Mouse (Mus musculus) lung, adult 2 months (tissue): ENCODE data around the gene Gm20716. TPM values are rescaled to one million over a fixed set of nuclear protein-coding genes. Genes with fewer than 3 reads are reported as not detected.
A peak's percentile ranks its signal among the peaks of the same experiment; 100 is the strongest.

Source experiments
- DNase-seq: peaks from one replicate; pipeline ENCODE4 v3.0.0; 2022
- H3K4me1 ChIP-seq: fragments of 200-500 bp; 2 replicates; pipeline ENCODE4 v1.6.1; 2011; ENCODE audit warnings: low read length; ENCODE audit not compliant: control insufficient read depth, insufficient read depth
- H3K4me3 ChIP-seq: fragments of 200-500 bp; replicated peaks from 2 replicates; pipeline ENCODE3; 2011; ENCODE audit warnings: low read depth, mild to moderate bottlenecking, control low read depth, low read length; ENCODE audit errors: extremely low read depth
- CTCF ChIP-seq: fragments of 200-500 bp; IDR thresholded peaks from 2 replicates; pipeline ENCODE4 v1.5.1; 2011; ENCODE audit warnings: mild to moderate bottlenecking, low read length, control low read depth; ENCODE audit not compliant: insufficient read depth
- POLR2A ChIP-seq: fragments of 200-500 bp; IDR thresholded peaks from 2 replicates; pipeline ENCODE4 v1.6.1; 2011; ENCODE audit warnings: low read depth, mild to moderate bottlenecking, control low read depth, low read length, borderline replicate concordance; ENCODE audit errors: extremely low read depth
- WGBS: fragments of 180-500 bp; shearing (Covaris S2); methylation state at CpG from one replicate; pipeline ENCODE4 v1.1.7; 2018; 5-methylcytosine and 5-hydroxymethylcytosine counted together
- polyA plus RNA-seq: library from polyadenylated mRNA; depleted of rRNA; stranded (reverse); fragments of >200 nt; gene quantifications from 2 replicates; pipeline ENCODE4 v1.2.3, GENCODE M21; 2012; rRNA removed

Gm20716 gene
- polyA plus RNA-seq, 1 experiment = 5.4 TPM

DNA sequence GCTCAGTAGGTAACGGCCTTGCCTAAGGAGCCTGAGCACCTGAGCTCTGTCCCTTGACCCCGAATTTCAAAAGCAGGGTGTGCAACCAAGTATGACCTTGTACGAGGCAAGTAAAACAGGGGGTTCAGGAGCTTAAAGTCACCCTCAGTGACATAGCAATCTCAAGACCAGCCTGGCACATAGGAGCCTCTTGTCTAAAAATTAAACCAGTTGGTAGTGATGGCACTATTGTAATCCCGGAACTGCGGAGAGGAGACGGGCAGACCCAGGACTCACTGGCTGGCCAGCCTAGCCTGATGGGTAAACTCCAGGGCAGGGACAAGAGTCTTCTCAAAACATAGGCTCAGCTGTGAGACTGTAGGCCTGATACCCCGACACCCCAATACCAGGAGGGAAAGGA is 74.5 kb downstream of the Gm20716 start:
- 92% methylated on average over 7 of the region's 7 CpGs for WGBS
- no peak for DNase-seq

DNA sequence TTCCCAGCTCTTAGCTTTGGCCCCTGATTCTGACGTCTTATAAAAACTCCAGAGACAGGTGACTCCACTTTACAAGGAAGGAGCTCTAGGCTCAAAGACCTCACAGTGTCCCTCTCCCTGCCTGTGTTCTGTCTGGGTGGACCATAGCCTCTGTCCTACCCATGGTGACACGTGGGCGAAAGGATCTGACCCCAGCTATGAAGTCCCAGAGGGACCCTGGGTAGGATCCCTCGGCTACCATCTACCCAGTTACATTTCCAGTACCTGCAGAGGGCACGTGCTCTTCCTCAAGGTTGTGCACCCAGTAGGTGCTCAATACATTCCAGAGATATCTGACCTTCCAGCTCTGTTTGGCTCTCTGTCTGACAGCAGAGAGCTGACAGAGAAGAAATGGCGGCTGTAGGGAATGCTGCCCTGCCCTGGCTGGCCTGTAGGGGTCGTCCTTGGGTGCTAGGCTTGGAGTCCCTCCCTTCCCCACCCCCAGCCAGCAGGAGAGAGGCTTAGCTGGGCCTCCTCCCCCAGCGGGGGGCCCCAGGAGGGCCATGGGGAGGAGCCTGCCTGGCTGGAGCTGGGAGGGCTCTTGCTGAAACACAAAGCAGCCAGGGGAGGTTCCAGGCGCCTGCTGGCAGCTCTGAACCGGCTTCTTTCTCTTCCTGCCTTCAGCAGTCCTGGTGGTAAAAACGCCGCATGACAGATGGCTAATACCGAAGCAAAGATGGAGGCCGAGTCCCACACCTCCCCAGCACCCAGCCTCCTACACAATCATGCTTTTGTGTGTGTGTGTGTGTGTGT is 75.9 kb downstream of the Gm20716 start:
- Histone ChIP-seq H3K4me3 (peak overlapping the region; percentile 17), H3K4me1 (no peaks in the 10 kb centered on the region; the same call in 1 of the 2 replicates)
- TF ChIP-seq CTCF (peak; percentile 54), POLR2A (peak; percentile 22; the same call in 1 of the 2 replicates)
- WGBS = 22% methylated on average over 14 of the region's 14 CpGs
- DNase-seq = peak; percentile 77

More for the DNA sequence above, 74.5 kb downstream of the Gm20716 start:
- no peaks in the 10 kb centered on the region; the same call in 1 of the 2 replicates for H3K4me1 ChIP-seq
- H3K4me3 ChIP-seq = no peak overlapping the region
- TF ChIP-seq POLR2A = no peak
- TF ChIP-seq CTCF = no peak

GRCm38 (mm10) chr2:168149241-168149640 is 80.9 kb downstream of the Gm20716 start:
- 86% methylated on average over 8 of the region's 8 CpGs for WGBS
- TF ChIP-seq POLR2A (no peak), CTCF (no peak)
- Histone ChIP-seq H3K4me3 (no peak overlapping the region), H3K4me1 (no peaks in the 10 kb centered on the region)
- DNase-seq = no peak

- Histone ChIP-seq H3K4me1 (no peaks in the 10 kb centered on the region), H3K4me3 (no peak overlapping the region)
- TF ChIP-seq CTCF (no peak), POLR2A (no peak)
- no peak for DNase-seq
- WGBS = 55% methylated on average over 22 of the region's 22 CpGs
Observed at GRCm38 (mm10) chr2:168147722-168148432, 82.3 kb downstream of the Gm20716 start.

DNA sequence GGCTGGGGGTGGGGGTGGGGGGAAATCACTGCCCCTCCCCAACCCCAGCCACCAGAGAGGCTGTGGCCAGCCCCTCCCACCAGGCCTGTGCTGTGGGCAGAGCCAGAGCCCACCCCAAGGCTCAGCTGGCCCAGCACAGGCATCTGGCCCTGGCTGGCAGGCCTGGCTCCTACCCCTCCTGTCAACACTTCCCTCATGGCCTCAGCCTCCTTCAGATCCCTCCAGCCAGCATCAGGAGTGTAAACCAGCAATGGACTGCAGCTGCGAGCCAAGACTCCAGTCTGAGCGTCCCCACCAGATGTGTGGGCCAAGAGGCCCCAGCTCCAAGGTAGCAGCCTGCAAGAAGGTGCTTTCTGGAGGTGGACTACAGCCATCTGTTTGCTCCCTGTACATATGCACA is 84.7 kb downstream of the Gm20716 start:
- no peak for DNase-seq
- no peak for TF ChIP-seq POLR2A
- TF ChIP-seq CTCF = no peak
- Histone ChIP-seq H3K4me1 (no peaks in the 10 kb centered on the region), H3K4me3 (no peak overlapping the region)
- WGBS = 51% methylated on average over 2 of the region's 2 CpGs

DNA sequence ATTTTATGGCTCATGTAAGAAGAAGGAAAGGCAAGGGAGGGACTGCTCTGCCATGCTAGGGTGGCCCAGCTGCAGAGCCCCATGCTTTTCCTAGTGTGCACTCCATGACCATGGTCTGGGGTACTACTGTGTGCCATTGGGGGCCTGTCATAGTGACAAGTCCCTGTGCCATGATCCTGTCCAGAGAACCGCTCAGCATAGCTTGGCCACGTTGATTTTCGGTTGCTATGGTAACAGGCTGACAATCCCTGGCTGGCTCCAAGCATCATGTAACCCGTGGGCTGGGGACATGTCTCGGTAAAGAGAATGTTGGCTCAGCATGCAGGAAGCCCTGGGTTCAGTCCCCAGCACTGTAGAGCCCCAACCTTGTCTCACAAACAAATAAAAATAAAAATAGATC is 86.4 kb downstream of the Gm20716 start:
- no peak for TF ChIP-seq POLR2A
- no peak for TF ChIP-seq CTCF
- DNase-seq = no peak
- Histone ChIP-seq H3K4me3 (no peak overlapping the region), H3K4me1 (no peaks in the 10 kb centered on the region)
- 47% methylated on average over 5 of the region's 5 CpGs for WGBS

DNA sequence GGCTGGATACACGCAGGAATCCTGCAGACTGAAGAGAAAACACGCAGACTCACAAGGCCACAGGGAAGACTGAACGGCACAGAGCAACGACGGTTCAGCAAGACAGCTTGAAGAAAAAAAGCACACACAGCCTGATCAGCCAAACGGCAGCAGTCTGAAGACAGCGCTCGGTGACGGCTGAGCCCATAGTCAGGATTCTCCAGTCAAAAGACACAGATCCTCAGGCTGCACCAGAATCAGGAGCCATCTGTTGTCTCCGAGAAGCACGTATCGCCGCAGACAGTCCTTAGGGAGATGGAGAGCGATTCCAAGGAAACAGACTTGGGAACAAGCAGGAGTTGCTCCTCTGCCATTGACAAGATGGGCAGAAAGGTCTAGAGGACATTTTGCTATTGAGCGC is 93.0 kb downstream of the Gm20716 start:
- H3K4me1 ChIP-seq = no peaks in the 10 kb centered on the region
- WGBS = 70% methylated on average over 15 of the region's 15 CpGs
- TF ChIP-seq CTCF = no peak
- TF ChIP-seq POLR2A = no peak
- H3K4me3 ChIP-seq = no peak overlapping the region
- DNase-seq = no peak

Other genes starting within 250 kb of the Gm20716 start
- gene Ripor3, start 219.7 kb downstream of the Gm20716 start, polyA plus RNA-seq = 2.3 and 5.3 TPM in 2 replicates
- gene Pard6b, start 149.4 kb downstream of the Gm20716 start, polyA plus RNA-seq = 51.6 and 60.1 TPM in 2 replicates
- gene Adnp, start 23.3 kb downstream of the Gm20716 start, polyA plus RNA-seq = 16.2 and 18.3 TPM in 2 replicates
- gene Dpm1, start 227 bp upstream of the Gm20716 start, polyA plus RNA-seq = 21.4 and 25.5 TPM in 2 replicates
- 14.4 and 25.9 TPM in 2 replicates for gene Mocs3, start 258 bp upstream of the Gm20716 start, polyA plus RNA-seq
- 0.62 and 0.71 TPM in 2 replicates for gene Kcng1, start 51.4 kb upstream of the Gm20716 start, polyA plus RNA-seq